Mouse (Mus musculus) neural tube, embryonic 15.5 days (tissue): ENCODE measurements around the gene Oxsr1. TPM values are rescaled to one million over a fixed set of nuclear protein-coding genes. Genes with fewer than 3 reads are reported as not detected.

Source experiments
- ATAC-seq: fragments of 200-750 bp; cut with Nextera tagmentation; 2 replicates; pipeline ENCODE4 v1.8.0; 2017; ENCODE audit warnings: mild to moderate bottlenecking, moderate TSS enrichment, moderate library complexity; ENCODE audit not compliant: low FRiP score
- H3K27ac ChIP-seq: fragments of 300-500 bp; sonication (generic); replicated peaks from 2 replicates; pipeline ENCODE4 v1.5.1; 2015; ENCODE audit warnings: mild to moderate bottlenecking, inconsistent platforms
- H3K27me3 ChIP-seq: fragments of 300-500 bp; sonication (generic); replicated peaks from 2 replicates; pipeline ENCODE4 v1.6.1; 2015; ENCODE audit warnings: inconsistent platforms
- H3K36me3 ChIP-seq: fragments of 300-500 bp; sonication (generic); 2 replicates; pipeline ENCODE4 v1.6.1; 2015; ENCODE audit warnings: inconsistent platforms
- H3K4me1 ChIP-seq: fragments of 300-500 bp; sonication (generic); 2 replicates; pipeline ENCODE4 v1.6.1; 2015; ENCODE audit warnings: inconsistent platforms
- H3K4me2 ChIP-seq: fragments of 300-500 bp; sonication (generic); 2 replicates; pipeline ENCODE4 v1.6.1; 2015; ENCODE audit warnings: inconsistent platforms, mild to moderate bottlenecking, moderate library complexity
- H3K4me3 ChIP-seq: fragments of 300-500 bp; sonication (generic); replicated peaks from 2 replicates; pipeline ENCODE4 v1.5.1; 2015; ENCODE audit warnings: mild to moderate bottlenecking, inconsistent platforms
- H3K9ac ChIP-seq: fragments of 300-500 bp; sonication (generic); replicated peaks from 2 replicates; pipeline ENCODE4 v1.6.1; 2015; ENCODE audit warnings: mild to moderate bottlenecking, inconsistent platforms
- H3K9me3 ChIP-seq: fragments of 300-500 bp; sonication (generic); replicated peaks from 2 replicates; pipeline ENCODE4 v1.6.1; 2016; ENCODE audit warnings: inconsistent platforms
- WGBS: fragments of 180-500 bp; shearing (Covaris S2); methylation state at CpG from one replicate; pipeline ENCODE4 v1.1.7; 2015; ENCODE audit warnings: mixed read lengths; 5-methylcytosine and 5-hydroxymethylcytosine counted together
- polyA plus RNA-seq: library from polyadenylated mRNA; unstranded; fragments of >200 nt; fragmentation: Nextera tagmentation; extraction: Ambion mirVana; gene quantifications from 2 replicates; pipeline ENCODE4 v1.2.1, GENCODE M21; 2015

Oxsr1 gene
- polyA plus RNA-seq, 1 experiment from 2014 or later: 13.0 TPM

GRCm38 (mm10) chr9:119207113-119207512 lies 115.1 kb downstream of the Oxsr1 start:
- no peak overlapping the region for H3K4me2 ChIP-seq
- peaks cover 5% of the 10 kb centered on the region; the same call in 1 of the 2 replicates for H3K9me3 ChIP-seq
- H3K4me1 ChIP-seq: no peaks in the 10 kb centered on the region
- H3K27ac ChIP-seq: no peak overlapping the region
- H3K4me3 ChIP-seq: no peak overlapping the region
- H3K36me3 ChIP-seq: no peaks in the 10 kb centered on the region
- 82% methylated on average over 4 of the region's 4 CpGs for WGBS
- H3K27me3 ChIP-seq: no peaks in the 10 kb centered on the region
- H3K9ac ChIP-seq: no peak overlapping the region
- no peak for ATAC-seq

GRCm38 (mm10) chr9:119206666-119207065 lies 115.6 kb downstream of the Oxsr1 start:
- Histone ChIP-seq H3K27me3 (no peaks in the 10 kb centered on the region), H3K4me1 (no peaks in the 10 kb centered on the region), H3K9ac (no peak overlapping the region), H3K36me3 (no peaks in the 10 kb centered on the region), H3K9me3 (peaks cover 5% of the 10 kb centered on the region; the same call in 1 of the 2 replicates), H3K4me3 (no peak overlapping the region), H3K27ac (no peak overlapping the region), H3K4me2 (no peak overlapping the region)
- WGBS: 77% methylated on average over 2 of the region's 2 CpGs
- no peak for ATAC-seq

DNA sequence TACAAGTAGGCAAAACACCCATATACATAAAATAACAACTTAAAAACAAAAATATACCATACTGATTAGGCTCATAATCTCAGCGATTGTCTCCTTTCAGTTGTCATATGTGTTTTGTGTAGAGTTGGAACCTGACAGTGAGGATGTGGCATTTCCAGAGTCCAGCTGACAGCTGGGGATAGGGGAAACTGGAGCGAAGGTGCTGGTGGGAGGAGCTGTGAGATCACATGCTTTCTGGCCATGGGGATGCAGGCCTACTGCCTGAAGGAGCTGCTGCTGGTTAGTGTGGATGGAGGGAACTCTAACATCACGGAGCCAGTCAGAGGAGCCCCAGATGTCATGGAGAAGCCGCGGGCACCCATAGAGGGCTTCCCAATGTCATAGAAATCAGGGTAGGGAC lies 116.5 kb downstream of the Oxsr1 start:
- no peaks in the 10 kb centered on the region for H3K36me3 ChIP-seq
- H3K4me2 ChIP-seq: no peak overlapping the region
- H3K27me3 ChIP-seq: no peaks in the 10 kb centered on the region
- WGBS: 93% methylated on average over 5 of the region's 5 CpGs
- no peaks in the 10 kb centered on the region for H3K4me1 ChIP-seq
- H3K9me3 ChIP-seq: peaks cover 5% of the 10 kb centered on the region; the same call in 1 of the 2 replicates
- H3K27ac ChIP-seq: no peak overlapping the region
- no peak overlapping the region for H3K4me3 ChIP-seq
- H3K9ac ChIP-seq: no peak overlapping the region
- no peak for ATAC-seq

- Histone ChIP-seq H3K4me3 (no peak overlapping the region), H3K4me2 (no peak overlapping the region), H3K9ac (no peak overlapping the region), H3K27ac (no peak overlapping the region), H3K9me3 (peaks cover 5% of the 10 kb centered on the region; the same call in 1 of the 2 replicates), H3K36me3 (no peaks in the 10 kb centered on the region), H3K4me1 (no peaks in the 10 kb centered on the region), H3K27me3 (no peaks in the 10 kb centered on the region)
- ATAC-seq: no peak
- 97% methylated on average over 9 of the region's 9 CpGs for WGBS
These were observed 118.6 kb downstream of the Oxsr1 start for GRCm38 (mm10) chr9:119203617-119204016.

DNA sequence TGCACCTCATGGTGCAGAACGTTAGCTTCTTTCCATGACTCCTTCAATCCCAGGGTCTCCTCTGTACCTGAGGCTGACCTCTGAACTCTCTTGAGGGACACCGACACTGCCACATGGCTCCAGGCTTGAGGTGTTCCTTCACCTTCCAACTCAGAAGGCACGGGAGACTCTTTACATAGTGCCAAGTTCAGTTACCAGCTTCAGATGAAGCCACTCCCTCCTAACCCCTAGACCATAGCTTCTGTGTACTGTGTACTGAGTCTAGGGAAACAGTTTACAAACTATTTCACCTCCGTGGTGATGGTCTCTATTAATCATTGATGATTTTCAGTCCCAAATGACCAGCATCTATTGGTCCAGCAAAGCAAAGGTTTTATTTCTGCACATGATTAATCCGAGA lies 120.6 kb downstream of the Oxsr1 start:
- no peaks in the 10 kb centered on the region for H3K27me3 ChIP-seq
- H3K9me3 ChIP-seq: peaks cover 5% of the 10 kb centered on the region; the same call in 1 of the 2 replicates
- H3K4me1 ChIP-seq: no peaks in the 10 kb centered on the region
- WGBS: 87% methylated on average over 5 of the region's 5 CpGs
- H3K36me3 ChIP-seq: no peaks in the 10 kb centered on the region
- ATAC-seq: no peak
- no peak overlapping the region for H3K4me2 ChIP-seq
- H3K4me3 ChIP-seq: no peak overlapping the region
- H3K27ac ChIP-seq: no peak overlapping the region
- no peak overlapping the region for H3K9ac ChIP-seq

DNA sequence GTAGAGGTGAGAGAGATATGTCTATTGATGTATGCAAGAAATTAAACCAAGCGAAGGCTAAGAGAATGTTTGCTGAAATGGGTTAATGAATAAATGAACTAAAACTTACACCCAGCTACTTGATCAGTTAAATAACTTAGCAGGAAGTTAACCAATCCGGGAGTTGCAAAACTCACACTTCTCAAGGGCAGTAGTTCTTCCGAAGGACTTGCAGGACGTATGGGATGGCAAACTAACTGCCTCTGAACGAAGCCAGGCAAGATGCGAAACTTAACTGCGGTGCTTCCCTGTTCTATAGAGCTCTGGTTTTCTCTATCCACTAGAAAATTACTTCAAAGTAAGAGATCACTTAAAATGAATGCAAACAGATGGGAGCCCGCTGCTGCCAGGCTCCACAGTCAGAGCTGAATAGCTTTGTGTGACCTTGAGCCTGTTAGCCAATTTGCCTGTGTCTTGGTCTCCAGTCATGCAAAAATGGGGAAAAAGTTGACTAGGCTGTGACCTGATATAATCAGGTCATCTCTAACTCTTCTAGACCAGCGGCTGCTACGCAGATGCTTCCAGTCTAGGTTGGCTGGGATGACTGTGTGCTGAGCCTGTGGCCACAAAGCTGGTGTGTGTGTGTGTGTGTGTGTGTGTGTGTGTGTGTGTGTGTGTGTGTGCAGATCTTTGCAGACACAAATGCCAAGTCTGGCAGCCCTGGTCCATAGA lies 122.9 kb downstream of the Oxsr1 start:
- no peak overlapping the region for H3K27ac ChIP-seq
- no peak overlapping the region for H3K4me3 ChIP-seq
- WGBS: 82% methylated on average over 10 of the region's 10 CpGs
- H3K4me1 ChIP-seq: no peaks in the 10 kb centered on the region
- no peak overlapping the region for H3K9ac ChIP-seq
- H3K4me2 ChIP-seq: no peak overlapping the region
- H3K9me3 ChIP-seq: peaks cover 5% of the 10 kb centered on the region; the same call in 1 of the 2 replicates
- ATAC-seq: no peak
- no peaks in the 10 kb centered on the region for H3K36me3 ChIP-seq
- no peaks in the 10 kb centered on the region for H3K27me3 ChIP-seq

DNA sequence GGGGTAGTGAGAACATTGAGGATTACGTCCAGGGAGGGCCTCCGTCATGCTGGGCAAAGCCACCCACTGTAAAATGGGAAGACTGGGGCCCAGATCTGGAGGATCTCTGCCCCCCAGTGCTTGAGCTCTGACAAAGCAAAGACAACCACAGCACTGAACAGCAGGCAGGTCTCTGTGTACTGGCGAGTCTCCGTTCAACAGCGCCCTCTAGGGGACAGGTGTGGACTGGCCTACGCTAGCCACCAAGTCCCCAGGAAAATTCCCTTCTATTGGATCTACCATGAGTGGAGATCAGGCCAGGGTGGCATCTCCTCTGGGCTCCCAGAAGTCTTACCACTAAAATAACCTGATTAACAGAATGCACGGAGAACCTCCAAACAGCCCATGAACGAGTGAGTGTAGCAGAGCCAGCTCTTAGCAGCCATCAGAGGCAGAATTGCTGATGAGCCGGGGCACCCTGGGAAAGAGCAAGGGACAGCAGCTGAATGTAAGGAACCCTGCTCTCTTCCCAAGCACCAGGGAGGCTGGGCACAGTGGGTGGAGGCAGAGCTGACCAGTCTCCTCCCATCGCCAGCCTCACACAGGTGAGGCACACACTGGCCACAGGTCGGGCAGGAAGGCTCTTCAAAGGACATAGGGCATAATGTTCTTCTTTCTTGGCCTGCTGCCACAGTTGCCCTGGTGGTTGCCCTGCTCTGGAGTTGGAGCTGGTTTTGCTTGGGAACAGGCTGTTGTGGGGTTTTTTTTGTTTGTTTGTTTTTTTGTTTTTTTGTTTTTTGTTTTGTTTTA lies 129.8 kb downstream of the Oxsr1 start:
- Histone ChIP-seq H3K4me3 (no peak overlapping the region), H3K27ac (no peak overlapping the region), H3K4me2 (no peak overlapping the region), H3K36me3 (no peaks in the 10 kb centered on the region), H3K27me3 (no peaks in the 10 kb centered on the region), H3K9me3 (no peaks in the 10 kb centered on the region), H3K4me1 (no peaks in the 10 kb centered on the region), H3K9ac (no peak overlapping the region)
- no peak for ATAC-seq
- WGBS: 37% methylated on average over 11 of the region's 11 CpGs

Other genes starting within 250 kb of the Oxsr1 start
- gene Plcd1, start 228.9 kb downstream of the Oxsr1 start, polyA plus RNA-seq: 16.6 and 24.3 TPM in 2 replicates
- gene Dlec1, start 219.9 kb downstream of the Oxsr1 start, polyA plus RNA-seq: 1.4 and 1.6 TPM in 2 replicates
- gene Acaa1b, start 165.3 kb downstream of the Oxsr1 start, polyA plus RNA-seq: 5.6 and 6.4 TPM in 2 replicates
- gene Gm47289, start 163.3 kb downstream of the Oxsr1 start, polyA plus RNA-seq: not detected in 2 replicates
- 0.08 TPM in 1 of 2 replicates, not detected in the other for gene Slc22a13, start 113.3 kb downstream of the Oxsr1 start, polyA plus RNA-seq
- 123 and 128 TPM in 2 replicates for gene Acaa1a, start 17.2 kb upstream of the Oxsr1 start, polyA plus RNA-seq
- gene Myd88, start 19.0 kb upstream of the Oxsr1 start, polyA plus RNA-seq: 6.2 and 13.1 TPM in 2 replicates
- 2.8 and 3.0 TPM in 2 replicates for gene Xylb, start 35.0 kb upstream of the Oxsr1 start, polyA plus RNA-seq
- not detected in 2 replicates for gene Slc22a14, start 43.1 kb upstream of the Oxsr1 start, polyA plus RNA-seq
- 32.9 and 43.2 TPM in 2 replicates for gene Acvr2b, start 79.7 kb upstream of the Oxsr1 start, polyA plus RNA-seq
- gene Exog, start 122.5 kb upstream of the Oxsr1 start, polyA plus RNA-seq: 44.9 and 50.1 TPM in 2 replicates